Mouse (Mus musculus): Measurements from ENCODE around the gene Grem1.

The Grem1 gene

DNA sequence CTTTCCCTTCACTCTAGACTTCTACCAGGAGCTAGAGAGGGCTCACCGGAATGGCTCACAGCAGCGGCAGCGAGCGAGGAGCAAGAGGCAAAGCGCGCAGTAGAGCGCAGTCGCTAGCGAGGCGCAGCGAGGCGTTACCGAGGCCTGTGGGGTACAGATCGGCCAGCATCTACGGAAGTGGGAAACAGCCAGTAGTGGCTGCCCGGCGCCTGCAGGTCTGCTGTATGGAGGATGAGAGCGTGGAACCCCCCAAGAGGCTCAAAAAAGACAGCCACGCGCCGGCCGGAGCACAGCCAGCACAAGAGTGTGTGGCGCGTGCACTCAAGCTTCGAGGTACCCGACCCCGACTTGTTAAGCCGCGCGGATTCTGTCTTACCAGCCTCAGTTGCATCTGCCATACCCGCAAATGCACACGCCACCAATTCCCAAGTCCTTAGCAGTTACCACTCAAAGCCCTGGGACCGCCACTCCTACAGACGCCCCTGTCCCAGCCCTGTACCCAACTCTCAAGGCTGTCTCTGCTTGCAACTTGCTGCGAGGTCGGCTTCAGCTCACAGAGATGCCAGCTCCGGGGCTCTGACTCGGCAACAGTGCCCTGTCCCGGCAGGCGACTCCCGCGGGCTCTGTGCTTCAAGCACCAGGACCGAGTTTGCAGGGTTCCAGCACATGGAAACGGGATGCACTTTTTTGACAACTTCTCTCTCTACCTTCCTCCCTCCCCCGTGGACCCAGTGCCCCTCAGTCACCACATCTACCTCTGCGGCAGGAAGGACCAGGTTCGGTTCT lies 728 bp downstream of the Grem1 start:
- no peak for DNase-seq

DNA sequence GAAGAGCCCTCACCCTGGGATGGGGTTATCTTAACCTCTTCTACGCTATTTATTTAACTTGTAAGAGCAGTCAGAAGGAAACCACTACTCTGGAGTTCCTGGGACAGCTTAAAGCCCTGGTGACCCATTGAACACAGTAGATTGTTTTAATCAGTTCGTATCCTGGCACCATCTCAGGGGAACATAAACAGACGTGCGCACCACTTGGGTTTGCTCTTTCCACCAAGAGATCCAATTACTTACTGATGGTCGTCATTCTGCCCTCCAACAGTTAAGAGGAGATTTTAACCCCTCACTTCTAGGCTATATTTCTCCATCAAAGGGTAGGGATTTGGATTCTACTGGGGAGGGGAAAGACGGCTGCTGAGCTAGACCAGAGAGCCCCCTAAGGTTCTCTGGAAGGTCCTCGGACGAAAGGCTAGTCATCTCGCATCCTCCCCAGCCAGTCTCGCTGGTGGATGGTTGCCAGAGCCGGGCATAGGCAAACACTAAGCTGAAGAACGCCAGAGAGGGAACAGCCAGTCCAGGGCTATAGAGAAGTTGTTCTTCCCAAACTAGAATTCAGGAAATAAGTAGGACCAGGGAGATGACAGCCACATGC lies 1.4 kb downstream of the Grem1 start:
- DNase-seq = no peak

DNA sequence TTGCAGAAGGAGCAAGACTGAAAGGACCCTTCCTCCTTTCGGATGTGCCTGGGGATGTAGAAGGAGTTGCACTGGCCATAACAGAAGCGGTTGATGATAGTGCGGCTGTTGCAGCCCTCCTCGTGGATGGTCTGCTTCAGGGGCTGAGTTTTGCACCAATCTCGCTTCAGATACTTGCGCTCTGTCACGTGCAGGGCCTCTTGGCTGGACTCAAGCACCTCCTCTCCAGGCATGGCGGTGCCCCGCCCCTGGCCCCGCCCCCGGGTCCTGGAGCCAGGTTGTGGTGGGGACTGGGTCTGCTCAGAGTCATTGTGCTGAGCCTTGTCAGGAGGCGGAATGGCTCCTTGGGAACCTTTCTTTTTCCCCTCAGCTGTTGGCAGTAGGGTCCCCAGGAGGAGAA lies 8.7 kb downstream of the Grem1 start:
- DNase-seq = no peak

DNA sequence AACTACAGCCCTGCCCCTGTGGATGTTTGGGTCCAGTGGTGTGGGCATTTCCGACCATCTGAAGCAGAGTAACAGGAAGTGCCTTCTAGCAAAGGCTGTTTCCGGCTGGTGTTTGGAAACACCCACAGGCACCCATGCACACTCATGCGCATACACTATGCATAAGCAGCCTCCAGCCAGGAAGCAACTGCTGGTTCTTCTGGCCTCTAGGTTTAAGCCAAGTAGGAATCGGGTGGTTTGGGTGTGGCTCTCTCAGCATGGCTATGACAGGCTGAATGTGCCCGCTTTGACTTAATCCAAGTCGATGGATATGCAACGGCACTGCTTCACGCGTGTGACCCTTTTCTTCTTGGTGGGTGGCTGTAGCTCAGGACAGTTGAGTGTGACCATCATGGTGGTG lies 9.1 kb downstream of the Grem1 start:
- DNase-seq = no peak

DNA sequence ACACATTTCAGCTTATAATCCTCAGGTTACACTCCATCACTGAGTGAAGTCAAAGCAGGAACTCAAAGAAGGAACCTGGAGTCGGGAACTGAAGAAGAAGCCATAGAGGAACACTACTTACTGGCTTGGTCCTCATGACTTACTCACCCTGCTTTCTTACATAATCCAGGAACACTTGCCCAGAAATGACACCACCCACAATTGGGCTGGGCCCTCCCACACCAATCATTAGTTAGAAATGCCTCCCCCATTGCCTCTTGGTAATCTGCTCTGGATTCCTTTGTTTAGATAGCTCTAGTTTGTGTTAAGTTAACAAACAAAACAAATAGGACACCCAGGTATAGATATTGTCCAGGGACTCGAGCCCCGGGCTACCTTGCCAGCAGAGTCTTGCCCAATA lies 29.9 kb downstream of the Grem1 start:
- DNase-seq = no peak

DNA sequence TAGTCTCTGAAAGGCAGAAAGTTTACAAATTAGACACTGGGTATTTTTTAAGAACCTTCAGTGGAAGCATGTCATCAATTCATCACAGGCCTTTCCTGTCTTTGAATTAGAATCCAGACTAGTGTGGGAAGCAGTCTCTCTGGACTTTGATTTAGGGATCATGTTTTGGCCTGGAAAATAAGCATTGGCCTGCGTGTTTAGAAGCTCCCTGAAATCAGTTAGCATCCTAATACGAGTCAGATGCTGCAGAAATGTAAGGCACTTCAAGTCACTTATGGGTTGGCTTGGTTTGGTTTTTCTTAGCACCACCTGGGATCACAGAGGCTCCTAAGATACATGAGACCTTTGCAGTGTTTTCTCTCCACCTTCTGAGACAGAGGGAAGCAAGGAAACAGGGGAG lies 43.6 kb downstream of the Grem1 start:
- DNase-seq = no peak

DNA sequence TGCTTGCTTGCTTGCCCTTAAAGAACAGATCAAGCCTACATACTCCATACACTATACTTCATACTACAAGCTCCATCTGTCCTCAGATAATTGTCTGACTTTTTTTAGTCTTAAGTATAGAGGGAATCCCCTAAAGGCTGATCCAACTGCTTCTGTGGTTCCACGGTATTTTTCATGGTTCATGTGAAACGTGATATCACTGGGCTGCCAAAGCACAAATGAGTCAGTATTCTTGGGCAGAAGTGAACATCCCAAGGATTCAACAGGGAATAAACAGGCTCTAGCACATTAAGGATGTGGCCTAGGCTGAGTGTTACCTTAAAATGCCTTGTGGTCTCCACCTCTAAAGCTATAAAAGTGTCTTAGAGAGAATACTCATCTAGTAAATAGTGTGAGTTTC lies 45.0 kb downstream of the Grem1 start:
- no peak for DNase-seq

DNA sequence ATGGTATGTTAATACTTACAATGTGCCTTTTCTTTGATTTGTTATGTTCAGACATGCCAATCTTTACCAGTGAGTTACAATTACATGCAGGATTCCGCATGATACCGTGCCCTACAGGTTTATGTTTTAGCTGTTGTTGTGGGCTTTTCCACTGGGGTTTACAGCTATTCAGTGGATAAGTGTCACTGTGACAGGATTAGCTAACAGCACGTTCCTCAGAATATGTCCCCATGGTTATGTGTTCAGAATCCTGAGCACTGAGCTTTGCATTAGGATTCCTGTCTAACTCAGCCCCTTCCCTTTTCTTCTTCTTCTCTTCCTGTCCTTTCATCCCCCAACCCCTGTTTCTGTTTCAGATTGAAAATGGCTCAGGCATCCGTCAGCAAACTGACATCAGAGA lies 50.9 kb downstream of the Grem1 start:
- no peak for DNase-seq

DNA sequence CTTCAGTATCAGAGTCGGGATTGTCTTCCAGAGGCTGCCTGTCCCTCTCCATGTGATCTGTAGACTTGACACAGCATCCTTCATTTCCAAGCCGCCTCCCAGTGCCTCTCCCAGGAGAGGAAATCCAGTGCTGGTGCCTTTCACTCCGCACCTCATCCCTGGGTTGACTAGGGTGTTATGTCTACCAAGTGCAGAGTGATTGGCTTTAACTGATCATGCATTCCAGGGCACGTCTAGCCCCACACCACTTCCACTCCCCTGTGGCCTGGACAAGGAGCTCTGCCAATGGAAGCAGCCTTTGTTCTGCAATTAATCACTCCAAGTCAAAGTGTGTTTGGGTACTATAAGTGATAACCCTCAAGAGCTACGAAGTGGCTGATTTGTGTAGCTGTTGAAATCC lies 56.9 kb downstream of the Grem1 start:
- DNase-seq = no peak

DNA sequence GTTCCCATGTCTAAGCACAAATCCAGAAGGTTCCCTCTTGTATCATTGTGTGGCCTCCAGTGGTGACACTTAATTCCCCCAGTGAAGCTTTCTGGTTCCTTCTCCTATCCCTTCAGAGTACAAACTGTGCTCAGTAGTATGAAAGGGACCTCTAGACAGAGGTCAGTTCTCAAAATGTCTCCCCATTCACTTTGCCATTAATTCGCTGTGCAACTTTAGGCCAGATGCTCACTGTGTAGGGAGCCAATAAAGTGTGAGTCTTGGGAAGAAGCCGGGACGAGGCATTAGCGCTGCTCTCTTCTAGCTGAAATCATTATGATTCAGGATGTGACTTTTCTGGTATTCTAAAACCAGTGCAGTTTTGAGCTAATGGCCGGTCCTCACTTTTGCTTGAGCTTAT lies 61.8 kb downstream of the Grem1 start:
- DNase-seq = no peak

DNA sequence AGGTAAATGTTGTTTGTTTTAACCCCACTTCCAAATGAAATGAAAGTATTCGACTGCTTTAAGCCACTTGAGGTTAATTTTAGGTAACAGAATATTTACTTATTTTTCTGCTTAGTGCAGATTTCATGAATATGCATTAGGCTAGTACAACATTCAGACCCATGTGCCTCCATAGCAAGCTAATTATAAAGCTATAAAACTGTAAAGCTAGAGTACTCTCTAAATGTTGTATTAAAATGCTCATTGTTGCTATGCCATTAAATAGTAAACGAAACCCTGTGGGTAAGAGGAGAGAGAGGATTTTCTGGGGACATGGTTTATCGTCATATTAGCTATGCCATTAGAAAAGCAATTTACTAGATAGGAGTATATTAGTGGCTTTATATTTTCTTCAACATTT lies 62.2 kb downstream of the Grem1 start:
- DNase-seq = no peak
